8 mouse cellular contexts compared by ENCODE assay signal in the genomic region with DNA sequence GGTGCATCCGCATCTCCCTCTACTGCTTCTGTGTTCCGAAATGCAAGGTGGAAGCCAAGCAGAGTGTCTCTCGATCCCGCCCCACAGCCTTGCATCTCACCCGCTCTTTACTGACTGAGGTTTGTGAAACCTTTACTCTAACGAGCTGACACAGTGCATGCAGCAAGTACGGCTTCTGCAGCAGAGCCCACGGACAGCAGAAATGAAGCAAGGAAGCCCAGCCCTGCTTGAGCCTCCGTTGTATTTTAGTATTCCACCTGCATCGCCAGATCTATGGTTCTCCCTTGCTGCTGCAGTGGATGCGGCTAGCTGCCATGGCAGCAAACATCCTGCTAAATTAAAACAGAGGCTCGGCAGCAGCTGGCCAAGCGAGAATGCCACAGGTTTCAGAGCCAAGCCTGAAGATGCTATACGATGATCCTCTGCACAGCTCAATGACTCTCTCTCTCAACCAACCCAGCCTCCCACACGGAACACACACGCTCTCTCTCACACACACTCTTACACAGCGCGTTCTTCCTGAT.
DNase-seq lines count a peak whose midpoint lies in the region; ATAC-seq and TF ChIP-seq lines count a peak whose summit lies in the region.

No protein-coding gene starts in this region.

- ATAC-seq in lung, embryonic 15.5 days (ENCODE audit: borderline replicate concordance, extremely low read depth, low FRiP score, low TSS enrichment) = no peak
- ATAC-seq in forebrain, embryonic 11.5 days (replicated peaks; ENCODE audit: low FRiP score) = peak; percentile 65
- no peak for ATAC-seq in erythroid progenitor cell, adult 5-6 weeks (replicated peaks; ENCODE audit: low FRiP score, poor library complexity, severe bottlenecking)

- peak overlapping the region; percentile 25; the same call in 1 of the 2 replicates for H3K4me2 ChIP-seq in lung, embryonic 15.5 days
- peak overlapping the region; percentile 61 for H3K4me2 ChIP-seq in forebrain, embryonic 11.5 days (ENCODE audit: low read depth, low read length, severe bottlenecking)

- no peak for TF ChIP-seq POLR2A in lung, adult 2 months (IDR thresholded peaks at IDR 0.05; ENCODE audit: borderline replicate concordance, extremely low read depth, low read depth, low read length)
- TF ChIP-seq POLR2A in olfactory bulb, adult 2 months (IDR thresholded peaks at IDR 0.05; ENCODE audit: insufficient read depth, low read depth, low read length) = no peak

- TF ChIP-seq CTCF in lung, adult 2 months (IDR thresholded peaks at IDR 0.05; ENCODE audit: insufficient read depth, low read length) = no peak
- no peak for TF ChIP-seq CTCF in olfactory bulb, adult 2 months (IDR thresholded peaks at IDR 0.05; ENCODE audit: insufficient read depth, low read depth, low read length)

- WGBS in lung, embryonic 15.5 days = 41% methylated on average over 18 of the region's 18 CpGs
- WGBS in lung, adult 2 months = 39% methylated on average over 18 of the region's 18 CpGs
- 9% methylated on average over 18 of the region's 18 CpGs for WGBS in forebrain, embryonic 11.5 days
- WGBS in olfactory bulb, adult 2 months = 5% methylated on average over 18 of the region's 18 CpGs

- no peak overlapping the region for H3K4me3 ChIP-seq in lung, embryonic 15.5 days
- H3K4me3 ChIP-seq in lung, adult 2 months (replicated peaks; ENCODE audit: extremely low read depth, low read depth, low read length) = no peak overlapping the region
- peak overlapping the region; percentile 34 for H3K4me3 ChIP-seq in forebrain, embryonic 11.5 days (ENCODE audit: low read depth, low read length)
- H3K4me3 ChIP-seq in olfactory bulb, adult 2 months (ENCODE audit: insufficient read depth, low read depth, low read length) = peak overlapping the region; percentile 52

- no peak overlapping the region for H3K27ac ChIP-seq in lung, embryonic 15.5 days
- H3K27ac ChIP-seq in forebrain, embryonic 11.5 days (ENCODE audit: low read depth, low read length) = no peak overlapping the region
- peak overlapping the region; percentile 14; the same call in 1 of the 2 replicates for H3K27ac ChIP-seq in olfactory bulb, adult 2 months (ENCODE audit: insufficient read depth, low read depth, low read length)

- H3K9ac ChIP-seq in lung, embryonic 15.5 days = no peak overlapping the region
- H3K9ac ChIP-seq in forebrain, embryonic 11.5 days (ENCODE audit: low read length) = peak overlapping the region; percentile 47; the same call in 1 of the 2 replicates

- no peaks in the 10 kb centered on the region for H3K36me3 ChIP-seq in lung, embryonic 15.5 days
- H3K36me3 ChIP-seq in forebrain, embryonic 11.5 days (ENCODE audit: control insufficient read depth, insufficient read depth, low read length) = no peaks in the 10 kb centered on the region

- H3K4me1 ChIP-seq in lung, embryonic 15.5 days = no peaks in the 10 kb centered on the region
- no peaks in the 10 kb centered on the region for H3K4me1 ChIP-seq in lung, adult 2 months (ENCODE audit: control insufficient read depth, insufficient read depth, low read length)
- H3K4me1 ChIP-seq in forebrain, embryonic 11.5 days (replicated peaks; ENCODE audit: control insufficient read depth, insufficient read depth, low read length) = peaks cover 4% of the 10 kb centered on the region; the same call in 1 of the 2 replicates
- peaks cover 4% of the 10 kb centered on the region for H3K4me1 ChIP-seq in olfactory bulb, adult 2 months (ENCODE audit: control insufficient read depth, insufficient read depth, low read length)

- H3K27me3 ChIP-seq in lung, embryonic 15.5 days = no peaks in the 10 kb centered on the region
- no peaks in the 10 kb centered on the region for H3K27me3 ChIP-seq in forebrain, embryonic 11.5 days (ENCODE audit: control insufficient read depth, insufficient read depth, low read length)

- no peaks in the 10 kb centered on the region for H3K9me3 ChIP-seq in lung, embryonic 15.5 days
- no peaks in the 10 kb centered on the region for H3K9me3 ChIP-seq in forebrain, embryonic 11.5 days (ENCODE audit: control insufficient read depth, low read length)

- no peak for DNase-seq in lung, adult 2 months
- peak; percentile 58 for DNase-seq in forebrain, embryonic 11.5 days (ENCODE audit: low spot score)
- peak; percentile 30 to 31 for DNase-seq in layer of hippocampus, postnatal 14 days (ENCODE audit: low spot score in 2 of 2)
- DNase-seq in T-cell, adult 2 months (ENCODE audit: low spot score) = no peak
- DNase-seq in c-Kit-positive CD71-positive TER-119-positive erythroid progenitor cells, embryonic 14.5 days (ENCODE audit: low spot score) = no peak

Comparison
In these comparisons a context has a peak if more than half of its experiments do, and no peak if none do; other contexts are left out.
1. H3K4me3 ChIP-seq: peak in forebrain, embryonic 11.5 days (single experiment) and olfactory bulb, adult 2 months (single experiment); none in lung, embryonic 15.5 days (single experiment) and lung, adult 2 months (single experiment).
2. DNase-seq: peak in forebrain, embryonic 11.5 days (single experiment) and layer of hippocampus, postnatal 14 days (2 of 2); none in lung, adult 2 months (single experiment), T-cell, adult 2 months (single experiment) and c-Kit-positive CD71-positive TER-119-positive erythroid progenitor cells, embryonic 14.5 days (single experiment).